Mouse (Mus musculus) megakaryocyte progenitor cell, adult 5-6 weeks (primary cell): ENCODE measurements around the gene Sft2d1. TPM values are rescaled to one million over a fixed set of nuclear protein-coding genes. Genes with fewer than 3 reads are reported as not detected.
A peak's percentile ranks its signal among the peaks of the same experiment; 100 is the strongest.

ENCODE experiments used
- ATAC-seq: replicated peaks from 2 replicates; pipeline ENCODE4 v1.8.0; 2016; ENCODE audit warnings: mild to moderate bottlenecking, moderate TSS enrichment, inconsistent platforms; ENCODE audit not compliant: poor library complexity
- total RNA-seq, 2 experiments: library from RNA; stranded (forward) in 1 of 2; stranded (reverse) in 1 of 2; fragments of 157-497, 149-512 nt in 1 of 2; fragments of 200-1000 nt in 1 of 2; gene quantifications; 2 replicates each; pipeline versions ENCODE4 v1.2.3 to v1.2.4; 2015 to 2017

Sft2d1 gene
- total RNA-seq (2015) (150 and 173 TPM in 2 replicates), total RNA-seq (2017) (35.1 and 47.8 TPM in 2 replicates)

DNA sequence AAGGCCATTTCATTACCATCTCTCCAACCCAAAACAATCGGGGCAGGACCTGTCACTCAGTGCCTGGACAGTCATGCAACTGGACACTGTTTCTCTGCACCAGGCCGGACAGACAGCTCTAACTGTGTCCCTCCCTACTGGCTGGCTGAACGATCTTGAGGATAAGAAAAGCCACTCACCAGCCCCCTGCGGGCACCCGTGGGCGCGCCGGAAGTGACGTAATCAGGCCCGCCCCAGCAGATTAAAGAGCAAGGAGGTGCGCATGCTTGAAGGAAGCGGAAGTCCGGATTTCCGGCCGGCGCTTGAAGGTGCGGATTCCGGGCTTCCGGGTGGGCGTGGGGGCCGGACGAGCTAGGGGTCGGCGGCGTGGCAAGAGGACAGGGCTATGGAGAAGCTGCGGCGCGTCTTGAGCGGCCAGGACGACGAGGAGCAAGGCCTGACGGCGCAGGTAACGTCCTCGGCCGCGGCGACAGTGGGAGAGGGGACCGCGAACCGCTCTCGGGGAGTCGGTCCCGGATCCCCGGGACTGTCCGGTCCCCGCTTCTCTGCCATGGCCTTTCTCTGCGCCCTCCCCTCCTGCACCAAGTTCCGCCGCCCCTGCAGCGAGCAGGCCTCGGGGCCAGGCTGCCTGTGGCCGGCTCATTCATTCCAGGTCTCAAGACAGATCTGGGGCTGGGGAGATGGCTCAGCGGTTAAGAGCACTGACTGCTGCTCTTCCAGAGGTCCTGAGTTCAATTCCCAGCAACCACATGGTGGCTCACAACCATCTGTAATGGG is at the start of gene Sft2d1:
Gene Sft2d1, plus strand, starts transcription at position 265 of the 777 bp plus-strand sequence.
- peak; percentile 94 for ATAC-seq

DNA sequence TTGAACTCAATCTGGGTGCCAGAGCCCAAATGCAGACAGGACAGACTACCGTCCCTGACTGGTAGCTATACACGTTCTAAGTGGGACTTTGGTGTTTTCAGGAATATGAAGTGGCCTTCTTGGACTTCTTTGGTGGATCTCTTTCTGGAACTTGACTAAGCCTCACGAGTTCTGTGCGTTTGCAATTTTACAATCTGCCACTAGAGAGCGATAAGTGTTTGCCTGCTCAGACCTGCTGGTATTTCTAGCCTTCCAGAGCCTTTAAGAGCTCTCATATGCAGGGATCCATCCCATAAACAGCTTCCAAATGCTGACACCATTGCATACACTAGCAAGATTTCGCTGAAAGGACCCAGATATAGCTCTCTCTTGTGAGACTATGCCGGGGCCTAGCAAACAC is 46.3 kb upstream of the Sft2d1 start:
- ATAC-seq: peak; percentile 87

DNA sequence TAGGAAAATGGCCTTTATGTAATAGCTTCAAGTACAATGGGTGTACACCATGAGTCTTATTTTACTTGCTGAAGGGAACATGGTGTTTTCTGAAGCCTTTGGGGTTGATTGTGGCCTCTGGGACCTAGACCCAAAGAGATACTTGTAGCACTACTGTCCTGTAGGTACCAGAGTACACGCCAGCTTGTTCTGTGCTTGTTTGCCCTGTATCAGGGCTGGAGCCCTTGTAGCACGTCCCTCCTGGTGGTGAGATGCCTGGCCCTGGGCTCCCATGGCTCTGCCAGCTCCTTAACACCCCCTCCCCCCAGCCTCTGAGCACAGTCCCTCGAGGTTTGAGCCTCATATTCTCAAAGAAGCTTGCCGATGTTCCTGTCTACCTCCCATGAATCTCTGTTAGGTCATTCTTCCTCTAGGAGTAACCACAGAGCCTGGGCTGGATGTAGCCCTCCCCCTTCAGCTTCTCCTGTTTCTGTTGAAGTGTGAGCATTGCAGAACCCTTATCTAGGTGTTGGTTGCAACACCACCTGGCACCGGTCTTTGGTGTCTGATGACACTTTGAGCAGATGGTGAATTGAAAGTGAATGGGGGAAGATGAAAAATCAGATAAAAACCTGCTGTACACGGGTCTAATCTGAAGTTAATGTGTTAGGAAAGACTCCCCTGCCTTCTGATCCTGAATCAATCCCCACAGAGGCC is 38.7 kb upstream of the Sft2d1 start:
- ATAC-seq: peak; percentile 56

DNA sequence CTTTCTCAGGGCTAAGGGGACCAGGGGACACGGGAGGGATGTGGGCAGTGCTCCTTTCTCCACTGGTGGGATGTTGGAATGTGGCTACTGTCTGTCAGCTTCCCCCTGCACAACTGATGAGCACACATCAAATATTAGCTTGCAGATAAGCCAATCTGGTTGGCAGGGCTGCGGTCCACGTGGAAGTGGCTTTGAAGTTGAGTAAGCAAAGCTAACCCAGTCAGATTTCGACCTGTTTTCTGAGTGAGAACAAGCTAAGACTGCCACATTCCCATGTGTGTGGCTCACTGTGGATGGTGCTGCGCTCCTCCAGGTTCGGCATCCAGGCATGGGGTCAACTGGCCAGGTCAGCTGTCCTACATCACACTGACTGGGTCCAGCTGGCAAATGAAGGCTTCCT is 38.0 kb upstream of the Sft2d1 start:
- ATAC-seq: peak; percentile 42

DNA sequence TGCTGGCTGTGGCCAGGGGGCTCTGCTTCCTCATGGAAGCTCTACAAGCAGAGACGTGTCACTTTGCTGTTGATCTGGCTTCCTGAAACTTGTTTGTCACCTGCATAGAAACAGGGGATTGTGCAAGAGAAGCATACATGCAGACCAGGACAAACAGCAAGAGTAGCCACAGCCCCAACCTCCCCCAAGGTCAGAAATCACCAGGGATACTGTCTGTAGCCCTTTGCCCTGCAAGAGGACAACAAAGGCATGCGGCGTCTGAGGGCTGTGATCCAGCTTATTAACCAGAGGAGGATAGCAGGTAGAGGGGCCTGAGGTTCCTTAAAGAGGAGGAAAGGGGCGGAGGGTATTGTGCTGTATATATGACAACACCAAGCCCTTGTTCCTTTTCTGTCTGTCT is 34.8 kb upstream of the Sft2d1 start:
- ATAC-seq: peak; percentile 47

DNA sequence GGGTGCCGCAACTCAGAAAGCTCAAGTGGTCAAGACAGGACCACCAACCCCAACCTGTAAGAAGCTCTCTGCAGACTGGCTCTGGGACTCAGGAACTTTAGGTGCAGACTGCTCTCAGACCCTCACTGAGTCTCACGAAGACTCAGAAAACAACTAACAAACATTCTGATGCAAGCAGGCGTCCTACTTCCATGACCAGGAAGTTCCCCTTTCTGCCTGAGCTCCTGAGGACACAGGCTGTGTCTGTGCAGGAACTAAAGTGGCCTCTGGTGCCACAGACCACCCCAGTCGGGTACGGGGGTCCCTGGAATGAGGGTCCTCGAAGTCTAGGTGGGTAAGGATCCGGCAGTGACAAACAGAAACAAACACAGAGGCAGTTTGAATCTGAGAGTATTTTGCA is 34.2 kb upstream of the Sft2d1 start:
- ATAC-seq: peak; percentile 64

DNA sequence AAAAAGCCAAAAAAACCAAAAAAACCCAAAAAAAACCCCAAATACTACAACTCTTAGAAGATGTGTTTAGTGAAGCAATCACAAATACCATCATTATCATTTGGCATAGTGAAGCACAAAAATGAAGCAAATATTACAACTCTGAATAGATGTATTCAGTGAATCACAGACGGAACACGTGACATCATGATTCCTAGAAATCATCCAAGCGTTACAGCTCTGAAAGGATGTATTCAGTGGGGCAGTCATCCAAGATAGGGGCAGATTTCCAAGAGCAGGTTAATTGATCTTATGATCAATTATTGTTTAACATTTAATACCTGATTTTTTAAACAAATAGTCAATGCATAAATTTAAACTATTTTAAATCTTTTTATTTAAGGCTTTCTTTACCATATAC is 33.6 kb upstream of the Sft2d1 start:
- no peak for ATAC-seq

DNA sequence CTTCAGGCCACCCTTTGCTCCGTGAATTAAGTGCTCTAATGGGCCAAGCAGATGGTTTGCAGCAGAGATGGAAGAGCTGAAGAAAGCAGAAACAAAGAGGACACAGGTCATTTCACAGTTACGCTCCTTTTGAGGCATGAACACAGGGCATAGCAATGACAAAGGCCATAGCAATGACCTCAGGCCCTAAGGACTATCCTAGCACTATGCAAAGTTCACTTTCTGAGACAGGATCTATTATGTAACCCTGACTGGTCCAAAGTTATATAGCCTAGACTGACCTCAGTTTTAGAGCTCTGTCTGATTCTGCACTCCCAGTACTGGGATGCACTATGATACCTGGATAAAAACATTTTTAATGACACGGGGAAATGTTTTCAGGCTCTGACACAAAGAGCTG is 32.5 kb upstream of the Sft2d1 start:
- no peak for ATAC-seq

DNA sequence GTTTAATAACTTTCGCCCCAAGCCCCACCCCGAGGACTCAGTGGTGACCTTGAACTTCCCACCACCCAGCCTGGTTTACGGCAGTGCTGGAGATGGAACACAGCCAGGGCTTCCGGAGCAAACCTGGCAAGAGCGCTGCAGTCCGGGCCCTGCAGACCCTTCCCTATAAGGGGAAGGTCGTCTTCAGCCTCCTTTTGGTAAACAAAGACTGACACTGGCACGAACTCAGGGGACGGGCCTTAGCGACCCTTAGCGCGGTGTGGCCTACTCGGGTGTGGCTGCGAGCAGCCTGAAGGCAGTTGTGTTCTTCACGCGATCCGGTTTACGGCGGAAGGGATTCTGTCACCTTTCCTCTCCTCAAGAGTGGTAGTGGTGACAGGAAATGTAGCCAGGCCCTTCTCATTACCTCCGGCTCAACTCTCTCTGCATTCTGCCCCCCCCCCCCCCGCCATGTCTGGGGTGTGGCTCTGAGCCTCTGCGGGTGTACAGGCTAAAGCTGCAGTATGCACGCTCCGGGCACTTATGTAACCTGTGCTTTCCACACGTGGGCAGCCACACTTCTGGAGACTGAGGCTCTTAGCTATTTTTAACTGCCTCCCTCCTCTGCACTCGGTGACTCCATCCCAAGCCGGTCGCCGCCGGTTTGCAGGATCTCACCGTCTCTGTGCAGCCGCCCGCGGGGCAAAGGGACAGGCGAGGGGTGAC is 27.9 kb upstream of the Sft2d1 start, which contains the start of gene Mpc1:
Gene Mpc1, plus strand, starts transcription at position 84 of the 705 bp plus-strand sequence.
- ATAC-seq: peak; percentile 54

DNA sequence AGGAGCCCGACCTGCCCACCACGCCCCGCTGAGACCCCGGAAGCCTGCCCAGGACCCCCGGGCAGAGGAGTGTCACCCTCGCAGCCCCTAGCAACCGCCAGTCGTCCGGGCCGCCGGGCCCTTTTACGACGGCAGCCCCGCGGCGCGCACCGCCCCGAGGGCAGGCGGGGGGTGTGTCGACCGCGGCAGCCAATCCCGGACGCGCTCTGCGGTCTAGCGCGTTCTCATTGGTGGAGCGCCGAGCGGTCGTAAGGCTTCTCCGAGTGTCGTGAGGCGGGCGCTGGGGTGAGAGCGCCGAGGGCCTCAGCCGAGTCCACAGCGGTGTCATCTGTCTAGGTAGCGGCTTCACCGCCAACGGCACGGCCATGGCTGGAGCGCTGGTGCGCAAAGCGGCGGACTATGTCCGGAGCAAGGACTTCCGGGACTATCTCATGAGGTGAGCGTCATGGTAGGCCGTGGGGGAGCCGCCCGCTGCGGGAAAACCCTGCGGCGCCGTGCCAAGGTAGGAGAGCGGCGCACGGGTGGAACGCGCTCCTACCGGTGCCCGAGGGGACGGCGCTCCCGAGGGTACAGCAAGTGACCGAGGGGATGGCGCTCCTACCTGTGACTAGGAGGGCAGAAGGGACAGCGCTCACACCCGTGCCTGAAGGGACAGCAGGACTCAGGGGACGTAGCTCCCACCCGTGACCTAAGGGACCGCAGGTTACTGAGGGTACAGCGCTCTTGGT is 27.2 kb upstream of the Sft2d1 start:
- ATAC-seq: peak; percentile 86

DNA sequence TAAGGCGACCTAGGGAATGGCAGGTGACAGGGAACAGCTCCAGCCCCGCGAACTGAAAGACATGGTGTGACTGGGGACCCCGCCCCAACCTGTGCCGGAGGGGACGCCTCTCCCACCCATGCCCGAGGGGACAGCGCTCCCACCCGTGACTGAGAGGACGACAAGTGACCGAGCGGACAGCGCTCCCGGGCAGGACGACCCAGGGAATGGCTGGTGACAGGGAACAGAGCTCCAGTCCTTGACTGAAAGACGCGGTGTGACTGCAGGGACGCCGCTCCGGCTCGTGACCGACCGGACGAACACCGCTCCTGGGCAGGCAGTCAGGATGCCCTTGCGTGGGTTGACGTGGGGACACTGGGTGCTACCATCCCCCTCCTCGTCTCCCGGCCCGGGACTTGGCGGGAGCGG is 26.6 kb upstream of the Sft2d1 start:
- peak; percentile 7; the same call in 1 of the 2 replicates for ATAC-seq

DNA sequence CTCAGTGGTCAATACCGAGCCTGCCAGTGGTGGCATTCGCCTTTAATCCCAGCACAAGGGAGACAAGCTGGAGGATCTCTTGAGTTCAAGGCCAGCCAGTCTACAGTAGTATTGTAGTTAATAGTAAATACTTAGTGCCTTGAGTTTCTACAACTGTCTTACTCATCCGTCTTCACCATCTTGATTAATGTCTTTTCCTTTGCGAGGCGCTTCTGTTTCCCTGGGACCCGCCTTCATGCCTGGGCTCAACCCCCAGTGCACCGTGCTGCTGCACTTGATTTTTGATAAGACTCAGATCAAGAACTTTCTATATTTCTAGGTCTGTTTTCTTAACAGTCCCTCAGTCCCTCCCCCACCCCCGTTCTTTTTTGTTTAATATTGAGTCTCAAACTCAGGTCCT is 25.8 kb upstream of the Sft2d1 start:
- ATAC-seq: no peak

DNA sequence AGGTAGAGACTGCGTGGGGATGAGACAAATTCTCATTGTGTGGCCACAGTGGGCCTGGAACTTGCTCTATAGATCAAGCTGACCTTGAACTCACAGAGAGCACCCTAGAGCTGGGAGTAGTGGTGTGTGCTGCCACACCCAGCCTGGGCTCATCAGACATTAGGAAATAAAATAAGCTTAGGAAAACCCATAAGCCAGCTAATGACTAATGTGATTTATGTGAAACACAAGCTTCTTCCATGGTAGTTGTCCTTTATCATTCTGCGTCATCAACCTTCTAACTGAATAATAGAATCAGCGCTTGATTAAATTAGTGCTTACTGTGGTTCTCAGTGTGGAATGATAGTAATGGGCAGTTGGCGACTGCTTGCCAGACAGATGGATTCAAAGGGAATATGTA is 23.9 kb upstream of the Sft2d1 start:
- ATAC-seq: no peak

DNA sequence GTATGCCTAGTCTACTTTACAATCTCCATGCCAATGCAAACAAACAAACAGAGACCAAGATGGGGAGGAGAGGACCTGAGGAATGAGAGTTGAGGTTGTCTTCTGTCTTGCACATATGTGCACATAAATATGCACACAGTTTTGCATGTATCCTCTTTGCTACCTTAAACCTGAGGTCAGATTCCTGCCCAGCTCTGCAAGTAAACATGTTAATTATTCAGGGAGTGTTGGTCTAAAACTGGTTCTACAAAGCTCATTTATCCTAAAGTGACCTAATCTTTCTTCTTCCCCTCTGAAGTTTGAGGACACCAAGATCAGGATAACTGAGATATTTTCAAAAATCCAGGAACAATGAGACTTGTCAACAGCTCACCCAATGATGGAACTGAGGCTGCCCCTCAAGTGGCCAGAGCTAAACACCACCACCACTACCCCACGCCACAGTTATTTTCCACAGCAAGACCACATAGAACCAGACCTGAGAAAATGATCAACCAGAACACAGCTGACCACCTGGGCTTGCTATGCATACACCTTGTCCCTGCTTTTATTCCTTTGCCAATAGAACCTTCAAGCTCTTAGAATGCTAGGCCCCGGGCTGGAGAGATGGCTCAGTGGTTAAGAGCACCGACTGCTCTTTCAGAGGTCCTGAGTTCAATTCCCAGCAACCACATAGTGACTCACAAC is 20.8 kb upstream of the Sft2d1 start:
- no peak for ATAC-seq

DNA sequence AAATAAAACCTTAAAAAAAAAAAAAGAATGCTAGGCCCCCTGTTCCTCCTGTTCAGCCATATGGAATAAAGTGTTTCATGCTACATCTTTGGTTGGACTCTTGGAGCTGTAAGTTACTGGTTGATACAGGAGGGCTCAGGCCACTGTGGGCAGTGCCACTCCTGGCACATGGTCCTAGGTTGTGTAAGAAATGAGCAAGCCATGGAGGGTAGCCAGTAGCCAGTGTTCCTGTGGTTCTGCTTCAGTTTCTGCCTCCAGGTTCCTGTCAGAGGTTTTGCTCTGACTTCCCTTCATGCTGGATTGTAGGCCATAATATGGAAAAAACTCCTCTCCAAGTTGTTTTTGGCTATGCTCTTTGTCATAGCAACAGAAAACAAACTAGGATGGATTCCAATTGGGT is 20.2 kb upstream of the Sft2d1 start:
- peak; percentile 63; the same call in 1 of the 2 replicates for ATAC-seq

DNA sequence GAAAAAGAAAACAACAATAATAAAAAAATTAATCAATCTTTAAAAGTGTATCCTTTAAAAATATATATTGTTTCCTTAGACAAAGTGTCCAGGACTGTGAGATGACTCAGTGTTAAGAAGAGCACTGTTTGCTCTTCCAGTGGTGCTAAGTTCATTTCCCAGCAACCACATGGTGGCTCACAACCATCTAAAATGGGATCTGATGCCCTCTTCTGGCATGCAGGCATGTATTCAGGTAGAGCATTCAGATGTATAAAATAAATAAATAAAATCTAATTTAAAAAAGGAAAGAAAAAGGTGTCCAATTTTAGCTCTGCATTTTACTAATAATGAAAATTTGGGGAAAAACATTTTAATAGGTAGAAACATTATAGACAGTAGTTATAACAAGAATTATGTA is 15.1 kb upstream of the Sft2d1 start:
- no peak for ATAC-seq

DNA sequence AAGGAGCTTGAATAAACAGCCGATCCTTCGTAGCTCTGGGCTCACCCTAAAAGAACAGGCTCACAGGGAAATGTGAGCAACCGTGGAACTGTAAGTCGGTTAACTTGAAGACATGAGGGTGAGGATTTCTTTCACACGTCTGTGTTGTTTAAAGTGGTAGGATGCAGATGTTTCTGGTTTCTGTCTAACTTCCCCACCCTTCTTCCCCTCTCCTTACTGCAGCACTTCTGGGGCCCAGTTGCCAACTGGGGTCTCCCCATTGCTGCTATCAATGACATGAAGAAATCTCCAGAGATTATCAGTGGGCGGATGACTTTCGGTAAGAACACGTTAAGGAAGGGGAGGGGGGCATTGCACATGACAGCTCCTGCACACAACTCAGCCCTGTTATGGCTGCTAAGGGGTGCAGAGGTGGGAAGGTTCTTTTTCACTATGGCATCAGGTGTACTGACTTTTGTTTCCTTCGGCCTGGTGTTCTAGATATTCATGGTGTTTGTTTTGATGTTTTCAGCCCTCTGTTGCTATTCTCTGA is 14.5 kb upstream of the Sft2d1 start:
- ATAC-seq: no peak

DNA sequence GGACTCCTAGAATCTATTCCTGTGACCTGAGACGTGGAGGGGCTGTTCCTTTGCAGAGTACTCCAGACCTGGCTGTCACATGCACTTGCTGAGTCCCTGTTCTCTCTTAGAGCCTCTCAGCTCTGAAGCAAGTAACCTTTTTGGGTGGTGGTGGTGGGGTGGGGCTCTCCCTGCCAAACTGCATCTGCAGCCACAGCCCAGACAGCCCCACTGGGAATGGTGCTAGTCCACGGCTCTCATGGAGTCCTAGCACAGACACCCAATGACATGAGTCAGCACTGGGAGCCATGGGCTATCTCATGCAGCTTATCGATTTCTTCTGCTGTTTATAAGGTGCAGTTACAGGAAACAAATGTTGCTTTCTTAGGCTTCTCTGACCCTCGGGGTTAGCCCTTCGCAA is 13.2 kb upstream of the Sft2d1 start:
- ATAC-seq: no peak

DNA sequence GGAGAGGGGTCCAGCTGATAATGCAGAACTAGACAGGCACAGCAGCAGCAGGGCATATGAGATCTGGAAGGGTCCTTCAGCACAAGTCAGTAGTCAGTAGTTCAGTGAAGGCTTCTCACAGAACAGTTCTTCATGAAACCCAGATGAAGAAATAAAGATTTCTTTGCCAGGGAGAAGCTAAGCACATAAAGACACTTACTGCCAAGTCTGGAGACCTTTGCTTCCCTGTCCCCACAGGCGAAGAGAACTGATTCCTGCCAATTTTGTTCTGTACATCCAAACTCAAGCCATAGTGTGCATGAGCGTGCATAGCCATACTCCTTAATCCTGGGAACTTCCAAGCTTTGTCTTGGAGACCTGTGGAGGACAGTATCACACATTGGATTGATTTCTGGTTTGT is 12.6 kb upstream of the Sft2d1 start:
- no peak for ATAC-seq

DNA sequence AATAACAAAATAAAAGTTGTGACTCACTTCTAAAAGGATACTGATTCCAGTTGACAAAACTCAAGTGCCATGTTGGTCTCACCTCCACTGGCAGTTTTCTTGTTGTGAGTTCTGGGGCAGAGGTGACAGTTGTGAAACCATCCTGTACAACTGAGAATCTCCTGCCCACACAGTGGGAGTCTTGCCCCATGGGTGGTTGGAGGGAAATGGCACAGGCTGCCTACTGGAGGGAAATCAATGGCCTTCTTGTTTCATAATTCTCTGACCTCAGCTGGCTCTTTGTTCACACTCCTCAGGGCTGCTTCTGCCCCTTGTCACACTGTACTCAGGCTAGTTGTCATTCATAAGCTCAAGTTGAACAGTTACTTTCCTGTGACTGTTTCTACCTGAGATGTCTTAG is 11.4 kb upstream of the Sft2d1 start:
- ATAC-seq: peak; percentile 85
